Mouse (Mus musculus) lung, postnatal 25 days (tissue): Measurements from ENCODE around the gene Kansl2.
A peak's percentile ranks its signal among the peaks of the same experiment; 100 is the strongest.

Experiments used
- DNase-seq: peaks from one replicate; pipeline ENCODE4 v3.0.0; 2022; ENCODE audit warnings: low spot score

Gene Kansl2

GRCm38 (mm10) chr15:98533881-98534627, at the start of gene Kansl2:
Kansl2 (minus strand) TSS chr15:98534264.
- DNase-seq: peak; percentile 99

- no peak for DNase-seq
Measured at GRCm38 (mm10) chr15:98582996-98583395, 48.9 kb upstream of the Kansl2 start.

- DNase-seq: no peak
Measured at GRCm38 (mm10) chr15:98582410-98582809, 48.3 kb upstream of the Kansl2 start.

GRCm38 (mm10) chr15:98579795-98580464, 45.9 kb upstream of the Kansl2 start:
- DNase-seq: peak; percentile 84

GRCm38 (mm10) chr15:98579310-98579709, 45.2 kb upstream of the Kansl2 start:
- no peak for DNase-seq

- no peak for DNase-seq
Measured at GRCm38 (mm10) chr15:98573293-98573692, 39.2 kb upstream of the Kansl2 start.

GRCm38 (mm10) chr15:98570873-98571538, 36.9 kb upstream of the Kansl2 start, which contains the start of the genes Ccnt1 and 4930415O20Rik:
Ccnt1 (minus strand) TSS chr15:98570923.
4930415O20Rik (plus strand) TSS chr15:98571004.
- no peak for DNase-seq

- DNase-seq: no peak
Measured at GRCm38 (mm10) chr15:98569795-98570365, 35.8 kb upstream of the Kansl2 start.

- no peak for DNase-seq
Measured at GRCm38 (mm10) chr15:98569216-98569615, 35.2 kb upstream of the Kansl2 start.

GRCm38 (mm10) chr15:98568256-98569033, 34.4 kb upstream of the Kansl2 start:
- no peak for DNase-seq

- DNase-seq: peak; percentile 100
Measured at GRCm38 (mm10) chr15:98567278-98568134, 33.4 kb upstream of the Kansl2 start.

- no peak for DNase-seq
Measured at GRCm38 (mm10) chr15:98566973-98567277, 32.9 kb upstream of the Kansl2 start.

GRCm38 (mm10) chr15:98557186-98557585, 23.1 kb upstream of the Kansl2 start:
- no peak for DNase-seq

GRCm38 (mm10) chr15:98555881-98556280, 21.8 kb upstream of the Kansl2 start:
- no peak for DNase-seq

GRCm38 (mm10) chr15:98552758-98553157, 18.7 kb upstream of the Kansl2 start:
- DNase-seq: no peak

- no peak for DNase-seq
Measured at GRCm38 (mm10) chr15:98546843-98547242, 12.8 kb upstream of the Kansl2 start.

- DNase-seq: no peak
Measured at GRCm38 (mm10) chr15:98545151-98545550, 11.1 kb upstream of the Kansl2 start.

- no peak for DNase-seq
Measured at GRCm38 (mm10) chr15:98543341-98543740, 9.3 kb upstream of the Kansl2 start.

- no peak for DNase-seq
Measured at GRCm38 (mm10) chr15:98541064-98541463, 7.0 kb upstream of the Kansl2 start.

- DNase-seq: no peak
Measured at GRCm38 (mm10) chr15:98537923-98538322, 3.9 kb upstream of the Kansl2 start.
